Mouse (Mus musculus) MEL (cell line): ENCODE results near the gene Hoxa1. TPM values are rescaled to one million over a fixed set of nuclear protein-coding genes. Genes with fewer than 3 reads are reported as not detected.

Source experiments
- DNase-seq: peaks from one replicate; pipeline ENCODE4 v3.0.0; 2011; ENCODE audit warnings: low read depth, low spot score
- H3K27ac ChIP-seq: 2 replicates; pipeline ENCODE4 v1.5.1; 2012; ENCODE audit warnings: low read depth, mild to moderate bottlenecking, control low read depth, low read length, moderate library complexity; ENCODE audit not compliant: control insufficient read depth
- H3K27me3 ChIP-seq, 2 experiments: fragments of 150-350 bp in 1 of 2; sonication (generic) in 1 of 2; 2 replicates each; pipeline ENCODE4 v1.6.1; 2012; ENCODE audit warnings: low read length in 2 of 2, mild to moderate bottlenecking in 2 of 2, improper control_type of control experiment in 1 of 2, moderate library complexity in 1 of 2; ENCODE audit not compliant: insufficient read depth in 2 of 2, control insufficient read depth in 1 of 2
- H3K36me3 ChIP-seq, 2 experiments: 2 replicates each; pipeline ENCODE4 v1.6.1; 2012 to 2014; ENCODE audit warnings: low read length in 2 of 2, improper control_type of control experiment in 1 of 2, inconsistent platforms in 1 of 2, mild to moderate bottlenecking in 1 of 2; ENCODE audit not compliant: insufficient read depth in 2 of 2, control insufficient read depth in 1 of 2
- H3K4me1 ChIP-seq, 2 experiments: fragments of 150-350 bp in 1 of 2; sonication (generic) in 1 of 2; 2 replicates each; pipeline ENCODE4 v1.6.1; 2012; ENCODE audit warnings: low read length in 2 of 2, improper control_type of control experiment in 1 of 2, mild to moderate bottlenecking in 1 of 2; ENCODE audit not compliant: insufficient read depth in 2 of 2, control insufficient read depth in 1 of 2
- H3K4me3 ChIP-seq, 2 experiments: fragments of 150-350 bp in 1 of 2; sonication (generic) in 1 of 2; 2 replicates each; pipeline ENCODE4 v1.5.1; 2012; ENCODE audit warnings: low read depth in 2 of 2, low read length in 2 of 2, mild to moderate bottlenecking in 2 of 2, moderate library complexity in 2 of 2, control low read depth in 1 of 2, improper control_type of control experiment in 1 of 2; ENCODE audit not compliant: control insufficient read depth in 1 of 2, insufficient read depth in 1 of 2
- H3K79me2 ChIP-seq: 2 replicates; pipeline ENCODE4 v1.6.1; 2012; ENCODE audit warnings: mild to moderate bottlenecking, low read length, moderate library complexity; ENCODE audit not compliant: control insufficient read depth, poor library complexity, insufficient read depth
- H3K9ac ChIP-seq: 2 replicates; pipeline ENCODE4 v1.6.1; 2012; ENCODE audit warnings: low read depth, mild to moderate bottlenecking, control low read depth, low read length, moderate library complexity; ENCODE audit not compliant: control insufficient read depth, poor library complexity, severe bottlenecking
- H3K9me3 ChIP-seq: fragments of 150-350 bp; sonication (generic); replicated peaks from 2 replicates; pipeline ENCODE4 v1.6.1; 2012; ENCODE audit warnings: mild to moderate bottlenecking, low read length, improper control_type of control experiment, moderate library complexity; ENCODE audit not compliant: insufficient read depth
- BHLHE40 ChIP-seq: IDR thresholded peaks from 2 replicates; pipeline ENCODE4 v1.6.1; 2012; ENCODE audit warnings: low read depth, mild to moderate bottlenecking, inconsistent platforms, low read length, improper control_type of control experiment, borderline replicate concordance
- CHD1 ChIP-seq: IDR thresholded peaks from 2 replicates; pipeline ENCODE4 v1.6.1; 2012; ENCODE audit warnings: low read depth, mild to moderate bottlenecking, inconsistent platforms, low read length, improper control_type of control experiment
- CHD2 ChIP-seq: IDR thresholded peaks from 2 replicates; pipeline ENCODE4 v1.6.1; 2011; ENCODE audit warnings: low read length, improper control_type of control experiment
- CTCF ChIP-seq, 3 experiments: IDR thresholded peaks in 2 of 3; conservative IDR thresholded peaks in 1 of 3; 2 replicates each; pipeline ENCODE4 v1.5.1; 2011 to 2012; ENCODE audit warnings: low read length in 3 of 3, low read depth in 2 of 3, mild to moderate bottlenecking in 2 of 3, improper control_type of control experiment in 1 of 3, inconsistent platforms in 1 of 3, mixed read lengths in 1 of 3, moderate library complexity in 1 of 3; ENCODE audit not compliant: control insufficient read depth in 1 of 3, insufficient read depth in 1 of 3, poor library complexity in 1 of 3, severe bottlenecking in 1 of 3
- E2F4 ChIP-seq: IDR thresholded peaks from 2 replicates; pipeline ENCODE4 v1.6.1; 2011; ENCODE audit warnings: low read depth, low read length, improper control_type of control experiment, borderline replicate concordance
- ELF1 ChIP-seq: IDR thresholded peaks from 2 replicates; pipeline ENCODE4 v1.6.1; 2014; ENCODE audit warnings: low read depth, mild to moderate bottlenecking, inconsistent platforms, low read length, improper control_type of control experiment, moderate library complexity
- GABPA ChIP-seq: IDR thresholded peaks from 2 replicates; pipeline ENCODE4 v1.6.1; 2012; ENCODE audit warnings: low read depth, mild to moderate bottlenecking, inconsistent platforms, low read length, improper control_type of control experiment, moderate library complexity
- HCFC1 ChIP-seq: IDR thresholded peaks from 2 replicates; pipeline ENCODE4 v1.6.1; 2012; ENCODE audit warnings: low read depth, mild to moderate bottlenecking, inconsistent platforms, low read length, improper control_type of control experiment, moderate library complexity
- KAT2A ChIP-seq: conservative IDR thresholded peaks from 2 replicates; pipeline ENCODE4 v1.6.1; 2012; ENCODE audit warnings: low read depth, low read length, improper control_type of control experiment, inconsistent platforms
- MAX ChIP-seq: IDR thresholded peaks from 2 replicates; pipeline ENCODE4 v1.6.1; 2011; ENCODE audit warnings: low read length, improper control_type of control experiment
- MYC ChIP-seq: IDR thresholded peaks from 2 replicates; pipeline ENCODE4 v1.6.1; 2011; ENCODE audit warnings: low read depth, mild to moderate bottlenecking, low read length, improper control_type of control experiment, moderate library complexity
- POLR2A ChIP-seq, 2 experiments: IDR thresholded peaks; 2 replicates each; pipeline ENCODE4 v1.6.1; 2011 to 2012; ENCODE audit warnings: low read length in 2 of 2, mild to moderate bottlenecking in 2 of 2, control low read depth in 1 of 2, improper control_type of control experiment in 1 of 2, low read depth in 1 of 2, moderate library complexity in 1 of 2; ENCODE audit not compliant: control insufficient read depth in 1 of 2, insufficient read depth in 1 of 2, poor library complexity in 1 of 2
- POLR2AphosphoS2 ChIP-seq: IDR thresholded peaks from 2 replicates; pipeline ENCODE4 v1.6.1; 2011; ENCODE audit warnings: low read length, improper control_type of control experiment
- RAD21 ChIP-seq: IDR thresholded peaks from 2 replicates; pipeline ENCODE4 v1.6.1; 2011; ENCODE audit warnings: mild to moderate bottlenecking, low read depth, low read length, improper control_type of control experiment
- SIN3A ChIP-seq: IDR thresholded peaks from 2 replicates; pipeline ENCODE4 v1.6.1; 2012; ENCODE audit warnings: low read length, improper control_type of control experiment, inconsistent platforms
- TBP ChIP-seq: IDR thresholded peaks from 2 replicates; pipeline ENCODE4 v1.8.0; 2011; ENCODE audit warnings: low read depth, low read length, improper control_type of control experiment
- USF1 ChIP-seq: IDR thresholded peaks from 2 replicates; pipeline ENCODE4 v1.6.1; 2014; ENCODE audit warnings: low read depth, mild to moderate bottlenecking, inconsistent platforms, low read length, improper control_type of control experiment, moderate library complexity
- USF2 ChIP-seq, 2 experiments: IDR thresholded peaks; 2 replicates each; pipeline ENCODE4 v1.6.1; 2011 to 2012; ENCODE audit warnings: improper control_type of control experiment in 2 of 2, low read length in 2 of 2, borderline replicate concordance in 1 of 2, inconsistent platforms in 1 of 2, low read depth in 1 of 2, mild to moderate bottlenecking in 1 of 2; ENCODE audit not compliant: insufficient read depth in 1 of 2
- ZNF384 ChIP-seq: IDR thresholded peaks from 2 replicates; pipeline ENCODE4 v1.6.1; 2012; ENCODE audit warnings: low read depth, mild to moderate bottlenecking, inconsistent platforms, low read length, improper control_type of control experiment
- polyA plus RNA-seq, 2 experiments: library from polyadenylated mRNA; stranded (reverse) in 1 of 2; unstranded in 1 of 2; fragments of >175 nt in 1 of 2; fragments of >200 nt in 1 of 2; gene quantifications; 2 replicates each; pipeline versions ENCODE4 v1.2.1 to v1.2.4; 2012; ENCODE audit warnings: low replicate concordance in 2 of 2, low read depth in 1 of 2; ENCODE audit not compliant: insufficient read length in 2 of 2, insufficient read depth in 1 of 2, missing spikeins in 1 of 2
- total RNA-seq: library from RNA; depleted of rRNA; stranded (reverse); fragments of 300-350 nt; gene quantifications from 2 replicates; pipeline ENCODE4 v1.2.3, GENCODE M21; 2012

Hoxa1 gene
- total and polyA plus RNA-seq, 3 experiments, result not detected

DNA sequence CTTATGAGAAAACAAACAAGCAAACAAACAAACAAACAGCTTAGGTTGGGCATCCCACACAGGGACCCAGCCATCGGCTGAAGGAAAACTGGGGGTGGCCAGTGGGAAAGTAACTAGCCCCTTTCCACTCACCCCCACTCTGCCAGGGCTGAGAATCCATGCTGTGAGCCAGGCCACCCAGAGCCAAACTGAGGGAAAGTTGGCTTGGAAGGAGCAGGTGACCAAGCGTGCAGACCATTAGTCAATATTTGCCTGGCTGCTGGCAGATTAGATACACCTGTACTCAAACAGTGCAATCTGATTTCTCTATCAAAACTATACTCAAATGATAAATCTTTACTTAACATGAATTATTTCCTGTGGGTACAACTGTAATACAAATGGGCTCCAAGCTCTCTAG lies 23.9 kb upstream of the Hoxa1 start:
- TF ChIP-seq HCFC1, result no peak
- no peak for TF ChIP-seq ZNF384
- TF ChIP-seq CTCF (IDR thresholded peaks at IDR 0.05 in 2 of 3, conservative IDR thresholded peaks at IDR 0.05 in 1 of 3; ENCODE audit: control insufficient read depth in 1 of 3, insufficient read depth in 1 of 3, low read depth in 2 of 3, low read length in 3 of 3, poor library complexity in 1 of 3, severe bottlenecking in 1 of 3), result no peak
- no peak for TF ChIP-seq KAT2A
- TF ChIP-seq GABPA, result no peak
- TF ChIP-seq E2F4, result no peak
- Histone ChIP-seq H3K27ac (no peak overlapping the region), H3K4me3 (no peak overlapping the region), H3K9ac (no peak overlapping the region), H3K4me1 (no peaks in the 10 kb centered on the region), H3K36me3 (no peaks in the 10 kb centered on the region), H3K9me3 (no peaks in the 10 kb centered on the region), H3K27me3 (no peaks in the 10 kb centered on the region), H3K79me2 (no peaks in the 10 kb centered on the region)
- DNase-seq, result no peak

DNA sequence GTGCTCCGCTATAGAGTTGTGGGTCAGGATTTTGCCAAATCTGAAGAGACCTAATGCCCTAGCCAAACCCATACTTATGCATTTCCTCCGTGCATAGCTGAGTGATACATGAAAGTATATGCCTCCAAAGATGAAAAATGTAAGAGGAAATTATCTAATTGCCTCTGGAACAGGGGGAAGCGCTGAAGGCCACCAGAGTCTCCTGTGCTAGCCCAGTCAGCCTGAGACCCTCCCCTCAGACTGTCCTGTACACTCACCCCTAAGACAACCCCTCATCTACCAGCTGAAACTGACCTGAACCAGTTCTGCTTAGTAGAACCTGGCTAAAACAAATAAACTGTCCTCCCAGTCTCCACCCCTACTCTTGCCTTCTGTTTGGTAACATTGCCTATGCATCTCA lies 22.6 kb upstream of the Hoxa1 start:
- no peak for TF ChIP-seq KAT2A
- TF ChIP-seq GABPA, result no peak
- no peak for TF ChIP-seq CHD2
- TF ChIP-seq TBP, result no peak
- TF ChIP-seq CTCF (IDR thresholded peaks at IDR 0.05 in 2 of 3, conservative IDR thresholded peaks at IDR 0.05 in 1 of 3; ENCODE audit: control insufficient read depth in 1 of 3, insufficient read depth in 1 of 3, low read depth in 2 of 3, low read length in 3 of 3, poor library complexity in 1 of 3, severe bottlenecking in 1 of 3), result no peak
- no peak for TF ChIP-seq POLR2AphosphoS2
- TF ChIP-seq MAX, result no peak
- TF ChIP-seq POLR2A (IDR thresholded peaks at IDR 0.05; ENCODE audit: control insufficient read depth in 1 of 2, insufficient read depth in 1 of 2, low read depth in 1 of 2, low read length in 2 of 2, poor library complexity in 1 of 2), result no peak
- TF ChIP-seq SIN3A, result no peak
- TF ChIP-seq ELF1, result no peak
- Histone ChIP-seq H3K4me1 (no peaks in the 10 kb centered on the region), H3K27me3 (no peaks in the 10 kb centered on the region), H3K4me3 (no peak overlapping the region), H3K9me3 (no peaks in the 10 kb centered on the region), H3K27ac (no peak overlapping the region), H3K9ac (no peak overlapping the region), H3K36me3 (no peaks in the 10 kb centered on the region), H3K79me2 (no peaks in the 10 kb centered on the region)
- DNase-seq, result no peak

DNA sequence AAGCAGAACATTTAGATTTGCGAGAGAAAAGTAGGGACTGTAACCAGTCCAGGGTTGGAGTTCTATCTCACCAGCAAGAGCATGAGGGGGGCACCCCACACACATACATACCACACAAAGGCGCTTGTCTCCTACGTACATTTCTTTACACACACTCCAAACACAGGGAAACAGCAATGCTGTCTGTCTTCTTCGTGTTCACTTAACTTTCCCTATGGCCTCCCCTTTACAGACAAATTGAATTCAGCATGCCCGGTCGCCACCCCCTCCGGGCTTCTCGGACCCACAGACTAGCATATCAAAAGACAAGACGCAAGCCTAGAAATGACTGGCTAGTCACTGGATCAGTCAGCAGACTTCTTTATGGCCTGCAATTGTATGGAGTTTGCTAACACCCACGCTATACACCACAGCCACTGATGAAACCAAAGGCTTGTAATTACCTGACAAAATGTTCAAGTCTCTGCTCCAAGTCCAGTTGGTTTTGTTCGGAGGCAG lies 22.1 kb upstream of the Hoxa1 start:
- DNase-seq, result no peak
- H3K27me3 ChIP-seq, result no peaks in the 10 kb centered on the region
- H3K4me3 ChIP-seq, result no peak overlapping the region
- H3K9ac ChIP-seq, result no peak overlapping the region
- no peaks in the 10 kb centered on the region for H3K9me3 ChIP-seq
- H3K27ac ChIP-seq, result no peak overlapping the region
- no peak for TF ChIP-seq CHD1
- TF ChIP-seq CTCF (IDR thresholded peaks at IDR 0.05 in 2 of 3, conservative IDR thresholded peaks at IDR 0.05 in 1 of 3; ENCODE audit: control insufficient read depth in 1 of 3, insufficient read depth in 1 of 3, low read depth in 2 of 3, low read length in 3 of 3, poor library complexity in 1 of 3, severe bottlenecking in 1 of 3), result no peak
- TF ChIP-seq USF2 (IDR thresholded peaks at IDR 0.05; ENCODE audit: borderline replicate concordance in 1 of 2, insufficient read depth in 1 of 2, low read depth in 1 of 2, low read length in 2 of 2), result no peak
- no peak for TF ChIP-seq ELF1
- no peak for TF ChIP-seq USF1
- TF ChIP-seq MAX, result no peak
- TF ChIP-seq MYC, result no peak
- no peak for TF ChIP-seq RAD21
- no peak for TF ChIP-seq ZNF384
- no peak for TF ChIP-seq BHLHE40
- TF ChIP-seq, all 39 proteins: peak for 0
- Histone ChIP-seq H3K4me1 (no peaks in the 10 kb centered on the region), H3K79me2 (no peaks in the 10 kb centered on the region), H3K36me3 (no peaks in the 10 kb centered on the region)
